Mouse (Mus musculus): ENCODE results near the gene Tmem229b. TPM values are rescaled to one million over a fixed set of nuclear protein-coding genes. Genes with fewer than 3 reads are reported as not detected.

Tmem229b gene
- polyA plus RNA-seq (2017; shearing (Covaris generic)), result 50.4 TPM

GRCm38 (mm10) chr12:79007126-79007753 is at the start of gene Tmem229b:
Tmem229b (minus strand) TSS chr12:79007627.

GRCm38 (mm10) chr12:79028911-79029861 is 21.8 kb upstream of the Tmem229b start, which contains the start of gene Plekhh1:
Plekhh1 (plus strand) TSS chr12:79029163.

Other genes starting within 250 kb of the Tmem229b start
- 224 TPM for gene Atp6v1d, start 146.0 kb downstream of the Tmem229b start, polyA plus RNA-seq (2017; shearing (Covaris generic))
- 184 TPM for gene Eif2s1, start 145.8 kb downstream of the Tmem229b start, polyA plus RNA-seq (2017; shearing (Covaris generic))
- 0.18 TPM for gene Plek2, start 100.7 kb downstream of the Tmem229b start, polyA plus RNA-seq (2017; shearing (Covaris generic))
- gene Plekhh1, start 21.5 kb upstream of the Tmem229b start, polyA plus RNA-seq (2017; shearing (Covaris generic)), result 0.29 TPM
- 20.8 TPM for gene Pigh, start 82.0 kb upstream of the Tmem229b start, polyA plus RNA-seq (2017; shearing (Covaris generic))
- 0.14 TPM for gene Arg2, start 123.2 kb upstream of the Tmem229b start, polyA plus RNA-seq (2017; shearing (Covaris generic))
- 123 TPM for gene Vti1b, start 165.0 kb upstream of the Tmem229b start, polyA plus RNA-seq (2017; shearing (Covaris generic))
- gene Rdh11, start 184.7 kb upstream of the Tmem229b start, polyA plus RNA-seq (2017; shearing (Covaris generic)), result 20.5 TPM
- 12.1 TPM for gene Rdh12, start 201.3 kb upstream of the Tmem229b start, polyA plus RNA-seq (2017; shearing (Covaris generic))